Mouse (Mus musculus) embryonic fibroblast, embryonic 13.5 days (primary cell): ENCODE results near the gene Nlrp3. TPM values are rescaled to one million over a fixed set of nuclear protein-coding genes. Genes with fewer than 3 reads are reported as not detected.

ENCODE experiments used
- H3K27ac ChIP-seq: 2 replicates; pipeline ENCODE4 v1.5.1; 2012; ENCODE audit warnings: low read length, control low read depth, inconsistent platforms; ENCODE audit not compliant: insufficient read depth
- H3K4me1 ChIP-seq: 2 replicates; pipeline ENCODE4 v1.6.1; 2011; ENCODE audit warnings: low read length; ENCODE audit not compliant: control insufficient read depth, insufficient read depth
- H3K4me3 ChIP-seq: 2 replicates; pipeline ENCODE4 v1.5.1; 2011; ENCODE audit warnings: mild to moderate bottlenecking, control low read depth, low read length; ENCODE audit not compliant: insufficient read depth
- CTCF ChIP-seq: IDR thresholded peaks from 2 replicates; pipeline ENCODE4 v1.5.1; 2011; ENCODE audit warnings: mild to moderate bottlenecking, control low read depth, low read length, moderate library complexity, borderline replicate concordance; ENCODE audit not compliant: insufficient read depth
- POLR2A ChIP-seq: IDR thresholded peaks from 2 replicates; pipeline ENCODE4 v1.6.1; 2011; ENCODE audit warnings: low read depth, mild to moderate bottlenecking, control low read depth, low read length, moderate library complexity
- polyA plus RNA-seq: library from polyadenylated mRNA; stranded (reverse); fragments of >200 nt; gene quantifications from 2 replicates; pipeline ENCODE4 v1.2.4, GENCODE M21; 2011; ENCODE audit warnings: low read depth; ENCODE audit not compliant: missing spikeins, insufficient read length

Nlrp3 gene
- polyA plus RNA-seq, 1 experiment: 0.79 TPM

DNA sequence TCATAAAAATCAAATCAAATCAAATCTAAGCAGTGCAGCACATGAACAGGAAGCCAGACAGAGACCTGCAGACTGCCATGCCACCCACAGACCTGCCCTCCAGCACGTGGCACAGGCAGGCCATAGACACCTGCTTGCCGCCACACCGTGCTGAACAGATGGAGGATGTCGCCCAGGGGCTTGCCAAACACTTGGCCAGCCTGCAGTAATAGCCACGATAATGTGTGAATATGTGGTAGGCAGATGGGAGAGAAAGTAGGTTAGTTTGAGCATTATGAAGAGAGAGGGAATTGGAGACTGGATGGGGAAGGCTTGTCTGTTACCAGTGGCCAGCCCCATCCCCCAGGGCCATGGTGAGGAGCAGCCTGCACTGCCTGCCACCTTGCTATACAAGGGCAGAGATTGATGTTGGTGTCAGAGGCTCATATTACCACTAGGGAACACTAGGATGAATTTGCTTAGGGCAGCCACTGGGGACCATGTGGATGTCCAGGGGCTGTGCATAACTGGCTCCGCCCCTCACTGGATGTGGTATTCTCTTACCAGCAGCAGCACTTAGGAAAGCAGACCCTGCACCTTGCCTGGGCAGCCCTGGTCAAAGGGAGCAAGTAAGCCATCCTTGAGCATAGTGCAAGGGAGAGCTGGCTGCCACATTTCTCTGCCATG lies 10.4 kb upstream of the Nlrp3 start:
- Histone ChIP-seq H3K27ac (no peak overlapping the region), H3K4me1 (no peaks in the 10 kb centered on the region), H3K4me3 (no peak overlapping the region)
- TF ChIP-seq POLR2A (no peak), CTCF (no peak)

DNA sequence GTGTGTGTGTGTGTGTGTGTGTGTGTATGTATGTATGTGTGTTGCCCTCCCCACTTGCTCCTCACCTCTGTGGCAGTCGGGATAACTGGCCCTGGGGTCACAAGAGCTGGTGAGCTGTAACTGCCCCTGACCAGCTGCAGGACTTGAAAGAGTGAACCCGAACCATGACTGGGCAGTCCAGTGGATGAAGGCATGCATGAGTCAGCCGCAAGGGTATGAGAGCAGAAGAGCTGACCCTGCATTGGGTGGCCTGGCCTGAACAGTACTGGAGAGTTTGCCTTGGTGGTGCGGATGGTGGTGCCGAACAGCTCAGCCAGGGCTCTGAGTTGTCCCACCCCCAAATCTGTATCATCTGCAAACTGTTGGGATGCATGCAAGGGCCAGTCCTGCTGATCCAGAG lies 9.8 kb upstream of the Nlrp3 start:
- Histone ChIP-seq H3K27ac (no peak overlapping the region), H3K4me1 (no peaks in the 10 kb centered on the region), H3K4me3 (no peak overlapping the region)
- TF ChIP-seq CTCF: no peak
- TF ChIP-seq POLR2A: no peak

DNA sequence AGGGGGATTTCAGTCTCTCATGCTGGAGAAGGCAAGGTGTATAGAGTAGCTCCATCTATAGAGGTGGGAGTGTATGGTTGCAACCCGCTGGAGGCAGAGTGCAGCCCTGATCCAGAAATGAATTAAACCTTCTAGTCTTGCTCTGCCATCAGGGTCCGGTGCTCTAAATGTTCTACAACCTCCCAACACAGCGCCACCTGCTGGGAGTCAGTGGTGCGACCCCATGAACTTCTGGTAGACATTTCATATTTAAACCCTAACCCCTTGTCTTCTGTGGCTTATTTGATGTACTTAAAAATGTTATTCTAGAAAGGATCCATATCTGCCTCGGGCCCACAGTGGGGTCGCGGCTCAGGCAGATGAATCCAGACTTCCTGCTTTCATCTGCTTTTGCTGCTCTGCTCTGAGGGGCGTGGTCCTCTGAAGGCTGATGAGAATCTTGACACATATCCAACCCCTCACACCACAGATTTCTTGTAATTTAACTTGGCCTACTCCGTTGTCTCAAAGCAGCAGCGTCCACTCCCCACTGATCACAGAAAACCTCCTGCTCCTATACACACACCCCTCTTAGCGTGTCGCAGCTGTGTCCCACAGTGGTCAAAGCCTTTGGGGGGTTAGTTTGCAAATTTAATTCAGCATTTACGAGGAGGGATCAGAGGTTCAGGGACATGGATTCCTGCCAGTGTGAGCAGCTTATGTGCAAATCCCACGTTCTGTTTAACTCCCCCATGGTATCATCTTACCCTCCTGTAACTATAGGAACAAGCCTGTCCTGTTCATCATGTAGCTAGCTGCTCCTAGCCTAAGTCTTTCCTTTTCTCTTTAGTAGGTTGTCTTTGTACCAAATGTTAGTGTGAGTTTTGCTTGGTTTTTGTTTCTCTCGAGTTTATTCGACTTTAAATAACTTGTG lies 3.9 kb upstream of the Nlrp3 start:
- Histone ChIP-seq H3K4me1 (no peaks in the 10 kb centered on the region), H3K4me3 (no peak overlapping the region), H3K27ac (no peak overlapping the region)
- TF ChIP-seq POLR2A (no peak), CTCF (0 out of 2 replicates have a peak, but pooled peaks have one; percentile 26)

DNA sequence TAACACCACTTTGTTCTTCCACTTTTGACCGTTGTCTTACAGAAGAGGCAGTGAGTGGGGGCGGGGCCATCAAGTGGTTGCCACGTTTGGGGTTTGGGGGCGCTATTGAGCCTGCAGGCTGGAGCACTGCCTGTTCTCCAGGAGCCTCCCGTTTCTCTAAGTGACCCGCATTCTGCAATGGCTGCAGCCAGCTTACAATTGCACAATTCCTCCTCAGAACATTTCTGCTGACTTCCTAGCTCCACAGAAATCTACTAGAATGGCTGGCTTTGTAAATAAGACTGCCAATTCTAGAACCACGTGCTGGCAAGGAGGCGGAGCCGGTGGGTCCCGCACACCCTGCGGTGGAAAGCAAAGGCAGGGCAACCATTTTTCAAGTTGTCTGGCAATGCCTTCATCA lies 3.0 kb upstream of the Nlrp3 start:
- Histone ChIP-seq H3K4me1 (no peaks in the 10 kb centered on the region), H3K4me3 (no peak overlapping the region), H3K27ac (no peak overlapping the region)
- no peak for TF ChIP-seq POLR2A
- TF ChIP-seq CTCF: no peak

DNA sequence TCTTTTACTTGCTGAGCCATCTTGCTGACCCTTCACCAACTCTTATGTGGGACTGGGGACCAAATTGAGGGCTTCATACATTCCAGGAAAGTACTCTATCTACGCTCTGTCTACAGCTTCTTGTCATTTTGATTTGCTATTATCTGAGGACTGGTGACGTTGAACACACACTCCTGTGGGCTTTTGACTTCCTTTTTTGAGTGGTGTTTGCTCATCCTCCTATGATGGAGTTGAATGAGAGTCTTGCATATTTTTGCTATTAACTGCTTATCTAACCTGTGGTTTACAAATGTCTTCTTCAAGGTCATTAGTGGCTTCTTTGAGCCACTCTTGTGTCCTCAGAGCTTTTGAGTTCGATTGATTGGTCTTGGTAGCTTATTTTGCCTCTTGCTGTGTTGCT lies 1.2 kb upstream of the Nlrp3 start:
- H3K4me1 ChIP-seq: no peaks in the 10 kb centered on the region
- TF ChIP-seq CTCF (no peak), POLR2A (no peak)
- no peak overlapping the region for H3K4me3 ChIP-seq
- no peak overlapping the region for H3K27ac ChIP-seq

DNA sequence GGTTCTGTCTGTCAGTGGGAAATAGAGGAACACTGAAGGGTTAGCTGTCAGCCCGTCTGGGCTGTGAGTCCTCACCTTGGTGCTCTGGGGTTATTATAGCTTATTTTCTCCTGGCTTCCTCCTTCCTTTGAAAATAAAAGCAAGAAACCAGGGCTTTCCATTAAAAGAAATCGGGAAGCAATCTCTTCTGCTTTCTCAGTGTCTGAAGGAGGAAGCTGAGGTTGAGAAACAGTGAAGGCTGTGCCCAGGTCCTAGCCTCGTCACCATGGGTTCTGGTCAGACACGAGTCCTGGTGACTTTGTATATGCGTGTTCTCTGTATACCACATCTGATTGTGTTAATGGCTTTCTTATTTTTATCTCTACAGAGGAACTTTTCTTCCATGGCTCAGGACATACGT lies 1.1 kb downstream of the Nlrp3 start:
- Histone ChIP-seq H3K4me1 (no peaks in the 10 kb centered on the region), H3K27ac (no peak overlapping the region), H3K4me3 (no peak overlapping the region)
- TF ChIP-seq CTCF (no peak), POLR2A (no peak)

DNA sequence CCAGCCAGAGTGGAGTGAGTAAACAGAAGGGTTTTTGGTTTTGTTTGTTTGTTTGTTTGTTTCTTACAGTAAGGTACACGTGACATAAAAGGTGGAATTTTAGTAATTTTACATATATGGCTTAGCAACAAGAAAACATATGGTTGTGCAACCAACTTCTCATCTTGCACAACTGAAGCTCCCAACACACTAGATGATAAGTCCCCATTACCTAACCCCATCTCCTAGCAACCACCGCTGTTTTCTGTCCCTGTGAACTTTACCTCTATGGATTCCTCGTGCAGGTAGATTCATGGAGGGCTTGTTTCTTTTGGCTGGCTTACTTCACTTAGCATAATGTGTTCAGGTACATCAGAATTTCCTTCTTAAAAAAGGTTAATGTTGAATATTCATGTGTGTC lies 2.0 kb downstream of the Nlrp3 start:
- Histone ChIP-seq H3K4me3 (no peak overlapping the region), H3K27ac (no peak overlapping the region), H3K4me1 (no peaks in the 10 kb centered on the region)
- TF ChIP-seq POLR2A: no peak
- no peak for TF ChIP-seq CTCF

DNA sequence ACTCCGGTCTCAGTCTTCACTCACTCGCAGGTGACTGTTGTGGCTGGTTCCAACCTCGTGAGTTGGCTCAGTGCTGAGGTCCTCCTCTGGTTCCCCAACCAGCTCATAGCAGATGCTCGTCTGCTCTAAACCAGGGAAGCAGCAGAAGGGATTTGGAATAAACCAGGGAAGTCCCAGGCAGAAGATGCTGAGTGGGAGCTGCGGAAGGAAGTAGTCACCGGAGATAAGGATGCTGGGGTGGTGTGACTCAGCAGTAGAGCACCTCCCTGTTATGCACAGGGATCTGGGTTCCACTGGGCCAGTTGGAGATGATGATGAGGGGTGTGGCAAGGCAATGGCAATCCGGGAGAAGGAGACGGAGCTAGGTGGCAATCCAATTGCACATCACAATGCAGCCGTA lies 2.6 kb downstream of the Nlrp3 start:
- Histone ChIP-seq H3K27ac (no peak overlapping the region), H3K4me3 (no peak overlapping the region), H3K4me1 (no peaks in the 10 kb centered on the region)
- TF ChIP-seq CTCF (no peak), POLR2A (no peak)

DNA sequence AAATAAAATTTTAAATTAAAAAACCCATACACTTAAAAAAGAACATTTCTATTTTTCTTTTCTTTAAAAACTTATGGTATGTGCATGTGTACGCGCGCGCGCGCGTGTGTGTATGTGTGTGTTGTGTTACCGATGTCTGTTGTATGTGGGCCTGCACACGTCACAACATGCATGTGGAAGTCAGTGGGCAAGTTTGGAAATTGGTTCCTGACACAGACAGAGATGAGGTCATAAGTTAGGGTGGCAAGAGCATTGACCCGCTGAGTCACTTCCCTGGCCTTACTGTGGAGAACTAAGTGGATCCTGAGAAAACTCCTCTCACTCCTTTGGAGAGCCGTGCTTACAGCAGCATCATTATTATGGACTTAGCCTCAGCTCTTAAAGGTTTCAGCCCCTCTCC lies 12.8 kb downstream of the Nlrp3 start:
- TF ChIP-seq CTCF (no peak), POLR2A (no peak)
- H3K27ac ChIP-seq: no peak overlapping the region
- H3K4me3 ChIP-seq: no peak overlapping the region
- no peaks in the 10 kb centered on the region for H3K4me1 ChIP-seq

DNA sequence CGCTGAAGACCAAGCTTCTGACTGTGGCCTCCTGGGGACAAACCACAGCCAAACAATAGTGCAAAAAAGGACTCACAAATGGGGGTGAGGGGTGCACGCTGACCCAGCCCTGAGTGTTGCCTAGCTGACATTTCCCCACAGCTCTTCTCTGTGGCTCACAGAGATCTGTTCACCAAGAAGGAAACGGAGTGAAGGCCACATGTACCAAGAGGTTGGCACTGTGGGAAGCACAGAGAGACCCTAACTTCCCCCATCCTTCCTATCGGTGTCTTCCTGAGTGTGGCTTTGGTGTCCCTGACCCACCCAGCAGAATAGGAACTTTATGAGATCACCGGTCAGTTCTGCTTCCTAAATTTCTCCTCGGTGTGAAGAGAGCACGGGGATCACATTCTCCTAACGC lies 13.2 kb downstream of the Nlrp3 start:
- H3K4me3 ChIP-seq: no peak overlapping the region
- no peaks in the 10 kb centered on the region for H3K4me1 ChIP-seq
- no peak for TF ChIP-seq CTCF
- no peak for TF ChIP-seq POLR2A
- H3K27ac ChIP-seq: no peak overlapping the region
